Mouse (Mus musculus): ENCODE measurements at regions not wholly inside any gene's neighbourhood (a gene's known extent, or its start where the extent isn't known, plus 50 kb on each side); places are given as distances from the start of the nearest gene placed in this dataset.

DNA sequence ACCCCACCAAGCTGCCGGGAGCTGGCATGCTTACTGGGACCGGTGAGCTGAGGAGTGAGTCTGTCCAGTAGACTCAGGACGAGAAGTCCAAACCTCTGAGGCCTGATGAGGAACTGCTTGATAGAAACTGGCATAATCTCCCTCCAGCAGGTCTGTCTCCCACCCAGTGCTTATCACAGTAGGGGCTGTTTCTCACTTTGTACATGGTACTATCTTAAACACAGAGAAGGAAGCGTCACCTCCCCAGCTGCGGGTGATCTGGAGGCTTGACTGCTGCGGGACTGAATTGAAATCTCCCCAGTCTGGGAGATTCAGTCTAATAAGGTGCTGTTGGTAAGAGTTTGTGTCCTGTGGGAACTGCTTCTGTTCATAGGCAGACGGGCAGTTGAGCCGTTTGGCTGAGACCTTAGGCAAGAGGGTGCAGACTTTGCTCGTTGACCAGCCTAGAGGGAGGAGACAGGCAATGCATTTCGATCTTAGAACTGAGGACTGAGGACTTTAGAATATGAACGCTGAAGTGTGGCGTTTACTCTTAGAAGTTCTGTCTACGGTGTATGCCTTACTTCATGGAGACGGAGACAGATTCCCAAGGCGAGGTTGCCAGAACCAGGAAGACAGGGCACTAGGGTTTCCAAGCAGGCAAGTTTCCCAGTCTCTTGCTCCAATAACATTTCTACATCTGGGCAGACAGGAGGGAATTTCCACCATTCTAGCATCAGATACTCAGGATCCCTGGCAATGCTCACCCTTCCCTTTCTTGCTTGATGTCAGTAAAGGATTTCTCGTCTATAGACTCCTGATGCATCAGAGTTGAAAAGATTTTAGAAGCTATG lies 69.5 kb upstream of the Picalm start:
- Histone ChIP-seq H3K4me3 (no peak overlapping the region), H3K36me3 (no peaks in the 10 kb centered on the region), H3K9ac (no peak overlapping the region), H3K27me3 (no peaks in the 10 kb centered on the region), H3K4me2 (no peak overlapping the region), H3K4me1 (peaks cover 20% of the 10 kb centered on the region), H3K9me3 (no peaks in the 10 kb centered on the region), H3K27ac (peak overlapping the region; percentile 71)
- WGBS = 81% methylated on average over 16 of the region's 16 CpGs
- ATAC-seq (ENCODE audit: insufficient number of reproducible peaks, insufficient read depth, low FRiP score, low TSS enrichment, low read depth) = no peak

DNA sequence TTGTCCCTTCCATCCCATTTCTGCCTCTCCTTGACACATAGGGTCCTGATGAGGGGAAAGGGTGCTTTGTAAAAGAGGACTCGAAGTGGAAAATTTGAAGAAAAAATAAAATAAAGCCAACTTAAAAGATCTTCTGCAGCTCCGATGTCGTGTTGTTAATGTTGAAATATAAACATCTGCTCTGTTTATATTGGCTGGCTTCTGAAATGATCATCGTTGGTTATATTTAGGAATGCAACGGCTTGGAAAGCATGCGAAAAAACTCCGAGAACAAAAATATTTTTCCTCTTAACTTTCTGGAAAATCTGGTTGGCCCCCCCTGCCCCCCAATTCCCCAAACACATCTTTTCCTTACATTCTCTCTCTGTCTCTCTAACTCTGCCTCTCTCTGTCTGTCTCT lies 68.3 kb upstream of the Picalm start:
- Histone ChIP-seq H3K27ac (peak overlapping the region; percentile 71; the same call in 1 of the 2 replicates), H3K27me3 (no peaks in the 10 kb centered on the region), H3K9ac (no peak overlapping the region), H3K36me3 (no peaks in the 10 kb centered on the region), H3K4me1 (peaks cover 20% of the 10 kb centered on the region), H3K4me2 (no peak overlapping the region; the same call in 1 of the 2 replicates), H3K9me3 (no peaks in the 10 kb centered on the region), H3K4me3 (no peak overlapping the region)
- WGBS = 40% methylated on average over 7 of the region's 7 CpGs
- ATAC-seq (ENCODE audit: insufficient number of reproducible peaks, insufficient read depth, low FRiP score, low TSS enrichment, low read depth) = no peak

DNA sequence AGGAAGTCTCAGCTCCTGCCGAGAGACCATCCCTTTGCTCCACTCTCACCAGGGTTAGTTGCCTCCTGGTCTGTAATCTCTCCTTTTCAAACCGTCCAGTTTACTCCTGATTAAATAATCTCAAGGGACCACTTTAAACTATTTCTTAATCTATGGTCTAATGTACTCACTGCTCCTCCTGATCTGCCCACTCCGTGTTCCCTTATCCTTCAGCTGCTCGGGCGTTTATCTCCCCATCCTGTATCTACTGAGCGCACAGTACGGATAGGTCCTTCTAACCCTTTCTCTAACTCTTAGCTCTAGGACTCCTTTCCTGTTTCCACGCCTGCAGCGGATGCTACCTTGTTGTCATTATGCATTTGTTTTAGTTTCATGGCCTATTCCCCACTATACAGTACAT lies 67.1 kb upstream of the Picalm start:
- WGBS = 85% methylated on average over 9 of the region's 9 CpGs
- no peak overlapping the region for H3K27ac ChIP-seq
- H3K4me1 ChIP-seq = peaks cover 20% of the 10 kb centered on the region
- no peak for ATAC-seq (ENCODE audit: insufficient number of reproducible peaks, insufficient read depth, low FRiP score, low TSS enrichment, low read depth)
- no peak overlapping the region for H3K9ac ChIP-seq
- no peaks in the 10 kb centered on the region for H3K27me3 ChIP-seq
- H3K4me3 ChIP-seq = no peak overlapping the region
- no peak overlapping the region for H3K4me2 ChIP-seq
- H3K36me3 ChIP-seq = no peaks in the 10 kb centered on the region
- H3K9me3 ChIP-seq = no peaks in the 10 kb centered on the region

DNA sequence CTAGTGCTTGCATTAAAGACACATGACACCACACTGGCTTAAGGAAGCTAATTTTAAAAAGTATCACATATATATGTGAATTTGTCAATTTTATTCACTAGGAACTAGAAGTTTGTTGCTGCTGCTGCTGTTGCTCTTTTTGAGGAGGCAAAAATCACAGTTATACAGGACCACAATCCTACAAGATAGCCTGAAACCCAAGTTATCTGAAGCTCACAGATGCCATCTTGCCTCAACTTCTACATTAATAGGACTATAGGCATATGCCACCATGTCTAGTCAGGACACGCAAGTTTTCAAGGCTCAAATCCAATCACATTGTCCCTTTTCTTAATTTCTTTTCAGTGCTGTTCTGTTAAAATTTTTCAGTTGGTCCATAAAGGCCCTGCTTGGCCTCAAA lies 65.8 kb upstream of the Picalm start:
- no peaks in the 10 kb centered on the region for H3K27me3 ChIP-seq
- H3K9ac ChIP-seq = no peak overlapping the region
- peaks cover 20% of the 10 kb centered on the region for H3K4me1 ChIP-seq
- no peak for ATAC-seq (ENCODE audit: insufficient number of reproducible peaks, insufficient read depth, low FRiP score, low TSS enrichment, low read depth)
- H3K4me2 ChIP-seq = no peak overlapping the region
- H3K36me3 ChIP-seq = no peaks in the 10 kb centered on the region
- H3K4me3 ChIP-seq = no peak overlapping the region
- no peak overlapping the region for H3K27ac ChIP-seq
- 96% methylated on average over 1 of the region's 1 CpGs for WGBS
- no peaks in the 10 kb centered on the region for H3K9me3 ChIP-seq

DNA sequence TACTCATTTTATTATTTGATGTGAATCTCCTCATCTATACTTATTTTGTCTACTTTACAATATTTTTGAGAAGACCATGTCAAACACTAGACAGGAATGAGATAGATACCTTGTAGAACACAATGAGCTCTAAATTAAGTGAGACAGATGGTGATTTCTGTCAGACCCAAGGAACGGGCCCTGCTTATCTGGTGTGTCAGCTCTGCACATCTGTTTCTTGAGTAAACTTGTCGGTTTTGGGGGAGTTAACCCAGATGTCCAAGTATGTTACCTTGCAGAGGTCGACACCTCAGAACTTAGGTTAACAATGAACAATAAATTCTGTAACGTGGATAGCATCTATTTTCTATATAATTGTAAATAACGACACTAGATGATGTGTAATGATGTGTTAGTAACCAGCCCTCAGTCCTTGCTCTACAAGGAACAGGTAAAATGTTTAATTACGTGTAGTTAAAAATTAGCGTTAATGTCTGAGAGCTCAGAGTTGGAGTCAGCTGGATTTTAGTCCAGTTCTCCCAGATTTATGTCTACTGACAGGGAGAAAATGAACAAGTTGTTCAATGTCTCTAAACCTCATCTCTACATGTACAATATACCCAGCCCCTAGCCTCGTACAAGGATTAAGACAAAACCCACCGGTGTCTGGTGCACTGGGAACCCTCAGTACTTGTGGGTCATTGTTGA lies 64.6 kb upstream of the Picalm start:
- H3K9me3 ChIP-seq = no peaks in the 10 kb centered on the region
- H3K4me1 ChIP-seq = peaks cover 11% of the 10 kb centered on the region
- no peak overlapping the region for H3K4me2 ChIP-seq
- H3K27ac ChIP-seq = no peak overlapping the region
- no peak for ATAC-seq (ENCODE audit: insufficient number of reproducible peaks, insufficient read depth, low FRiP score, low TSS enrichment, low read depth)
- H3K27me3 ChIP-seq = no peaks in the 10 kb centered on the region
- H3K9ac ChIP-seq = no peak overlapping the region
- no peak overlapping the region for H3K4me3 ChIP-seq
- no peaks in the 10 kb centered on the region for H3K36me3 ChIP-seq
- WGBS = 80% methylated on average over 9 of the region's 9 CpGs

DNA sequence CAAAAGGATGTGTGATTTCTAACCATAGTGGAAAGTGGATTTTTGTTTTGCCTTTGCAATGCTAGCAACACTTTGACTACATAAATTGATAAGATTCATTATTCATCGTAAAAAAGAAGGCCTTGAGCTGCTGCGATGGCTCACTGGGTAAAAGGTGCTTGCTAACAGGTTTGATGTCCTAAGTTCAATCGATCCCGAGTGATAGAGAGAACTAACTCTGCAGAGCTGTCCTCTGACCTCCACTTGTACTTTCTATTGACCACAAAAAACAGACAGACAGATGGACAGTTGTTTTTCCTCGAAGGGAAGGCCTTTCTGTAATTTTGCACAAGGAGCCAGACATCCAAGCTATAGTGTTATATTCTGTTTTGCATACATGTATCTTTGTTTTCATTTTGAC lies 63.7 kb upstream of the Picalm start:
- Histone ChIP-seq H3K36me3 (no peaks in the 10 kb centered on the region), H3K9me3 (no peaks in the 10 kb centered on the region), H3K4me2 (no peak overlapping the region), H3K27me3 (no peaks in the 10 kb centered on the region), H3K4me1 (peaks cover 7% of the 10 kb centered on the region; the same call in 1 of the 2 replicates), H3K9ac (no peak overlapping the region), H3K27ac (no peak overlapping the region), H3K4me3 (no peak overlapping the region)
- 87% methylated on average over 5 of the region's 5 CpGs for WGBS
- ATAC-seq (ENCODE audit: insufficient number of reproducible peaks, insufficient read depth, low FRiP score, low TSS enrichment, low read depth) = no peak

DNA sequence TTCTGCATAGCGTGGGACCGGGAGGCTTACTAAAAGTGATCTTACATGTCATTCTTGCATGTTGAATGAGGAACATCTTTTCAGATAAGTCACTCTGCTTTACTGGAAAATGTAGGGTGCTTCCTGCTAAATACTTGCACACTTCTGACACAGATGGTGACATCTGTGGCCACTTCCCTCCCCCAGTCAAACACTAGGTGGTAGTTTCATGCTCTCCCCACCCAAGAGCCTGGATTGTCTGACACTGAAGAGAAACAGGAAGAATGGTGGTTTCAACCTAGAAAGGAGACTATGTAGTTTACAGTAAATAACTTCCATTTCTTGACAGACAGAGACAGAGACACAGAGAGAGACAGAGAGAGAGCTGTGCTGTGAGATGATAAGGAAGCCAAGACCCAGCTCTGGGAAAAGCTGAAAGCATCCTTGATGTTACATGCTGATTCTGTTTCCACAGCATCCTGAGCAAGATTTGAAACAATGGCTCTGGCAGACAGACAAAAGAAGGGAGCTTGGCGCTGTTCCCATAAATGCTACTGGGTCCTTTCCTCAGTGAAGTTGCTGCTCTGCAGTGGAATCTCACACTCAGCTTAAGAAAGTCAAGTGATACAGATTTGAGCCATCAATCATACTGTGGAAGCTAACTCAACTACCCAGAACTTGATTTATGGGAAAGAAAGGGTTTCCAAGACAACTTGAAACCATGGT lies 61.9 kb upstream of the Picalm start:
- Histone ChIP-seq H3K27me3 (no peaks in the 10 kb centered on the region), H3K9ac (no peak overlapping the region), H3K36me3 (no peaks in the 10 kb centered on the region), H3K4me3 (no peak overlapping the region), H3K9me3 (no peaks in the 10 kb centered on the region), H3K4me1 (no peaks in the 10 kb centered on the region), H3K27ac (no peak overlapping the region), H3K4me2 (no peak overlapping the region)
- 91% methylated on average over 3 of the region's 3 CpGs for WGBS
- no peak for ATAC-seq (ENCODE audit: insufficient number of reproducible peaks, insufficient read depth, low FRiP score, low TSS enrichment, low read depth)

DNA sequence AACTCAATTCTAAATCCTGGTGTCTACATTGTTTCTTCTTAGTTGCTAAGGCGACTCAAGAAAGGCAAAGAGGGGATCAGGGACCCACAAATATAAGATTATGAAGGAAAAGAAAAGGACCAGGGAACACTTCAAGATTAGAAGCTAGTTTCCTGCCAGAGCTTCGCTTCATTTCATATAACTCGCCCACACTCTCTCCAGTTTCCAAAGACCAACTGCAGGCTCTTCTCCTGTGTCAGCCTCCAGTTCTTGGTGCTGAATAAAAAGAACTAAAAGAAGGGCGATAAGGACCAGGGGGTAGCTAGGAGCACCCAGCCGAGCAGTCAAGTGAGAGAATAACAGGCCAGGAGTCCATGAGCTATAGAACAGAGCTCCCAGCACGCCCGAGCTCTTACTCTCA lies 59.7 kb upstream of the Picalm start:
- WGBS = 80% methylated on average over 7 of the region's 7 CpGs
- Histone ChIP-seq H3K9me3 (no peaks in the 10 kb centered on the region), H3K4me1 (no peaks in the 10 kb centered on the region)

DNA sequence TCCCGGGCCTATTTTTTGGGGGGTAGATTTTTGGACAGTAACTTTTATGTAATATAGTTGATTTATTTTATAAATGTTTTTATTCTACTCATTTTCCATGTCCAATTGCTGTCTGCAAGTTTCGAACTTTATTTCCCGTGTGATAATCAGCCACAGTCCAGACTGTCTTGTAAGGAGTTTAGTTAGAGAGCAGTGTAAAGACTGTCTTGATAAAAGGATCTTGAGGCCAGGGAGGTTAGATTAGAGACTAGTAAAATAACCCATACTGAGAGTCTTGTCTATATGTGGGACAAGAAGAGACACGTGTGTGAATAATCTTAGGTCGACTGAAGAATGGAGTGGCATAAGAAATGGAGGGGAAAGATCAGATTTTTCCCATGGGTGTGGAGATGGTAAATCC lies 56.1 kb upstream of the Picalm start:
- WGBS = 81% methylated on average over 5 of the region's 5 CpGs
- ATAC-seq (ENCODE audit: insufficient number of reproducible peaks, insufficient read depth, low FRiP score, low TSS enrichment, low read depth) = no peak
- no peak overlapping the region for H3K4me2 ChIP-seq

More for the DNA sequence above, 59.7 kb upstream of the Picalm start:
- Histone ChIP-seq H3K9ac (no peak overlapping the region), H3K27ac (no peak overlapping the region), H3K36me3 (no peaks in the 10 kb centered on the region), H3K4me3 (no peak overlapping the region), H3K4me2 (no peak overlapping the region), H3K27me3 (no peaks in the 10 kb centered on the region)
- ATAC-seq (ENCODE audit: insufficient number of reproducible peaks, insufficient read depth, low FRiP score, low TSS enrichment, low read depth) = no peak

DNA sequence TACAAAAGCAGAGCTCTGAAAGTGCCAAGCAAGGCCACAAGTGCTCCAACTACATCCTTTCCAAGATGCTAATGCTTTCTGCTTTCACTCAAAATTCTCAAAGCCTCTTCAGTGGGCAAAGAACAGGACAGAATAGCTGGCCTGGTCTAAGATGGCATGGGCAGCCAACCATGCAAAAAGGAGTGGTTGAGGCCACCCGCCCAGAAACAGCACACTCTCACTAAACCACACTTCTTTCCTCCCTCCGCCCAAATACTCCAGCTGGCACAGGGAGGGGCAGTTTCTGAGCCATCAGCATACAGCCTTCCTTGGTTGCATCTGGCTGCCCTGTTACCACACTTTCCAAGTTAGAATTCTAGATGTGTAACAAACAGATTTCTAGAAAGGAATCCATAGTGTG lies 55.4 kb upstream of the Picalm start:
- 78% methylated on average over 2 of the region's 2 CpGs for WGBS
- H3K4me3 ChIP-seq = no peak overlapping the region
- H3K9ac ChIP-seq = no peak overlapping the region
- H3K9me3 ChIP-seq = no peaks in the 10 kb centered on the region
- ATAC-seq (ENCODE audit: insufficient number of reproducible peaks, insufficient read depth, low FRiP score, low TSS enrichment, low read depth) = no peak
- H3K4me1 ChIP-seq = no peaks in the 10 kb centered on the region
- no peak overlapping the region for H3K4me2 ChIP-seq
- no peaks in the 10 kb centered on the region for H3K27me3 ChIP-seq
- H3K36me3 ChIP-seq = no peaks in the 10 kb centered on the region
- H3K27ac ChIP-seq = no peak overlapping the region

More for the DNA sequence above, 56.1 kb upstream of the Picalm start:
- Histone ChIP-seq H3K27me3 (no peaks in the 10 kb centered on the region), H3K27ac (no peak overlapping the region), H3K4me1 (no peaks in the 10 kb centered on the region), H3K9me3 (no peaks in the 10 kb centered on the region), H3K4me3 (no peak overlapping the region), H3K9ac (no peak overlapping the region), H3K36me3 (no peaks in the 10 kb centered on the region)

DNA sequence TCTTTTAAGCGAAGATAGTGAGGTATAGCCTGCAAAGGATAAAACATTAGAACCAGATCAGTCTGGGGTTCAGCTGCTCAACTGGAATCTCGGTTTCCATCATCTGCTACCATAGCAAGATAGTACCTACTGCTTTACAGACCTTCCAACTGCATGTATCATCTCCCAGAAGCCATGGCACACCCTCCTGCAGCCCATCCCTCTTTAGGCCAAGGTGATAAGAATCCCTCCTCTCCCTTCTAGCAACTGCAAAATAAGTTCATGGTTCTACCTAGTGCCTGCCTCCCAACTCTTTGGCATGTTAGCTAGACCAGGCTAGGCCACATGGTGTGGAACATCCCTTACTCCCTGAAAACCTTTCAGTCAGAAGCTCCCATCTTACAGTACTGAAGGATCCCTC lies 52.4 kb upstream of the Picalm start:
- WGBS = 84% methylated on average over 2 of the region's 2 CpGs
- no peak overlapping the region for H3K9ac ChIP-seq
- H3K4me1 ChIP-seq = no peaks in the 10 kb centered on the region
- ATAC-seq (ENCODE audit: insufficient number of reproducible peaks, insufficient read depth, low FRiP score, low TSS enrichment, low read depth) = no peak
- H3K9me3 ChIP-seq = no peaks in the 10 kb centered on the region
- no peak overlapping the region for H3K27ac ChIP-seq
- H3K27me3 ChIP-seq = no peaks in the 10 kb centered on the region
- no peak overlapping the region for H3K4me2 ChIP-seq
- H3K36me3 ChIP-seq = no peaks in the 10 kb centered on the region
- no peak overlapping the region for H3K4me3 ChIP-seq

Data from embryonic facial prominence, embryonic 13.5 days (tissue).